Mouse (Mus musculus): ENCODE results near the gene Car11. TPM values are rescaled to one million over a fixed set of nuclear protein-coding genes. Genes with fewer than 3 reads are reported as not detected.
A peak's percentile ranks its signal among the peaks of the same experiment; 100 is the strongest.

Car11 gene
- total and polyA plus RNA-seq, 3 experiments, result 0.77 to 1.5 TPM; not detected in 1

DNA sequence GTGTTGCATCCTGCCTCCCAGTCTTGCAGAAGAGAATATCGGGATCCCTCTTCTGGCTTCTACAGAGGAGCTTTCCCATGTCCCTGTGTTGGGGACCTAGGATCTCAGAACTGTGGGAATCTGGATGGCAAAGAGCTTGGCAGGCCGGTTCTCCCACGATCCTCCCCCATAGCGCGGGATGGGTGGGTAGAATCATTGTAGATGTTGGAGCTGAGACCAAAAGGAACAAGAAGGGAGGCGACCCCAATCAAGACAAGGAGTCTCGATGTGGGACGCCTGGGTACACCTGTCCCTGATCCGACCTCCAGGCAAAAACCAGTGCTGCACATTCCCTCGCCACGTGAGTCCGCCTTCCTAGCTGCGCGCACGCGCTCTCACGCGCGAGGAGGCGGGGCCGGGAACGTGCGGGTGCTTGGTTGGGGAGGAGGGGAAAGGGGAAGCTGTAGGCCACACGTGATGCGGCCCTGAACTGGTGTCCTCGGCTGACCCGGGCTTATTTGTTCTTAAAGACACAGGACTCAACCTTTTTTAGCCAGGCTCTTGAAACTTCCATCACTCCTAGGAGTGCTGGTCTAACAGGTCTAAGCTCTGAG, 7.8 kb downstream of the Car11 start (continued):
- peak; percentile 64 for TF ChIP-seq NELFE (IDR thresholded peaks at IDR 0.05; ENCODE audit: low read depth, low read length)
- peak; percentile 76 for TF ChIP-seq TBP (IDR thresholded peaks at IDR 0.05; ENCODE audit: low read depth, low read length)
- peak; percentile 96 for TF ChIP-seq USF1 (IDR thresholded peaks at IDR 0.05; ENCODE audit: low read depth, low read length)
- TF ChIP-seq ZNF384 (IDR thresholded peaks at IDR 0.05; ENCODE audit: low read depth, low read length), result no peak
- no peak for TF ChIP-seq ZKSCAN1 (IDR thresholded peaks at IDR 0.05; ENCODE audit: low read depth, low read length)
- peak in 1 of 2 experiments; percentile 81; a peak in 2 of 4 replicates for TF ChIP-seq USF2 (IDR thresholded peaks at IDR 0.05; ENCODE audit: borderline replicate concordance in 1 of 2, insufficient read depth in 1 of 2, low read depth in 1 of 2, low read length in 2 of 2)
- no peak for TF ChIP-seq SMC3 (IDR thresholded peaks at IDR 0.05; ENCODE audit: low read depth, low read length)

DNA sequence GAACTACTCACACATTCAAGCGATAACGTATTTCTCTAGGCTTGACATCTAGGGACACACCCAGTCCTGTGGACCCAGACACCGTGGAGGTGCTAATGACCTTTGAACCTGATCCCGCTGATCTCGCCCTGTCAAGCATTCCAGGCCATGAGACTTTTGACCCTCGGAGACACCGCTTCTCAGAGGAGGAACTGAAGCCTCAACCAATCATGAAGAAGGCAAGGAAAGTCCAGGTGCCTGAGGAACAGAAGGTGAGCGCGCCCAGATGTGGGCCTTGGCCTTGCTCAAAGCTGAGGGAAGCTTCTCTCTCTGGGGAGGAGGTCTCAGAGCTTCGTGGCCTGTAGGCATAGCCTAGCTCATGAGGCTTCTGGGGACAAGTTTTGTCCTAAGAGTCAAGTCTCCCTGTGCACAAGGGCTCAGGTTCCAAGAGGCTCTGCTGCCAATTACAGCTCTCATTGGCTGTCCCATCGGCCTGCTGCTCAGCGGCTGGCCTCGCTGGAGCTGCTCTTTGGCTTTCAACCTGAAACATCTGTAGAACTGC, 8.6 kb downstream of the Car11 start:
- Histone ChIP-seq H3K79me2 (ENCODE audit: control insufficient read depth, insufficient read depth, low read length, poor library complexity) (peaks cover 7% of the 10 kb centered on the region), H3K9me3 (replicated peaks; ENCODE audit: insufficient read depth, low read length) (no peaks in the 10 kb centered on the region), H3K27ac (ENCODE audit: control insufficient read depth, low read depth, low read length) (peak overlapping the region; percentile 97), H3K4me1 (ENCODE audit: control insufficient read depth in 1 of 2, insufficient read depth in 2 of 2, low read length in 2 of 2) (peaks cover 0 to 12% of the 10 kb centered on the region in 2 experiments; a peak in 1 of 4 replicates), H3K4me3 (ENCODE audit: control insufficient read depth in 1 of 2, insufficient read depth in 1 of 2, low read depth in 2 of 2, low read length in 2 of 2) (peak overlapping the region; percentile 50 to 54), H3K36me3 (ENCODE audit: control insufficient read depth in 1 of 2, insufficient read depth in 2 of 2, low read length in 2 of 2) (peaks cover 0 to 5% of the 10 kb centered on the region in 2 experiments; a peak in 2 of 4 replicates), H3K9ac (ENCODE audit: control insufficient read depth, low read depth, low read length, poor library complexity, severe bottlenecking) (peak overlapping the region; percentile 81), H3K27me3 (ENCODE audit: control insufficient read depth in 1 of 2, insufficient read depth in 2 of 2, low read length in 2 of 2) (no peaks in the 10 kb centered on the region)
- peak; percentile 72 for DNase-seq (ENCODE audit: low read depth, low spot score)
- TF ChIP-seq MEF2A (IDR thresholded peaks at IDR 0.05; ENCODE audit: extremely low read depth, insufficient replicate concordance, low read depth, low read length, poor library complexity, severe bottlenecking), result no peak
- TF ChIP-seq UBTF (IDR thresholded peaks at IDR 0.05; ENCODE audit: borderline replicate concordance, insufficient read depth, low read depth, low read length), result no peak
- no peak for TF ChIP-seq USF1 (IDR thresholded peaks at IDR 0.05; ENCODE audit: low read depth, low read length)
- TF ChIP-seq RAD21 (IDR thresholded peaks at IDR 0.05; ENCODE audit: low read depth, low read length), result no peak
- no peak for TF ChIP-seq ZKSCAN1 (IDR thresholded peaks at IDR 0.05; ENCODE audit: low read depth, low read length)
- 0 out of 2 replicates have a peak, but pooled peaks have one; percentile 16 for TF ChIP-seq CHD1 (IDR thresholded peaks at IDR 0.05; ENCODE audit: low read depth, low read length)
- TF ChIP-seq POLR2AphosphoS5 (IDR thresholded peaks at IDR 0.05; ENCODE audit: borderline replicate concordance, low read depth, low read length), result no peak
- no peak for TF ChIP-seq MXI1 (IDR thresholded peaks at IDR 0.05; ENCODE audit: low read depth, low read length)
- no peak for TF ChIP-seq ZNF384 (IDR thresholded peaks at IDR 0.05; ENCODE audit: low read depth, low read length)
- no peak for TF ChIP-seq TBP (IDR thresholded peaks at IDR 0.05; ENCODE audit: low read depth, low read length)
- no peak for TF ChIP-seq MYB (IDR thresholded peaks at IDR 0.05; ENCODE audit: low read depth, low read length)
- peak; percentile 7; the same call in 1 of the 2 replicates for TF ChIP-seq ETS1 (IDR thresholded peaks at IDR 0.05; ENCODE audit: low read depth, low read length)
- no peak; the same call in 1 of the 2 replicates for TF ChIP-seq MAX (IDR thresholded peaks at IDR 0.05; ENCODE audit: low read length)
- no peak for TF ChIP-seq MAZ (IDR thresholded peaks at IDR 0.05; ENCODE audit: low read depth, low read length)
- TF ChIP-seq ZMIZ1 (IDR thresholded peaks at IDR 0.05; ENCODE audit: low read depth, low read length), result no peak
- TF ChIP-seq RCOR1 (IDR thresholded peaks at IDR 0.05; ENCODE audit: low read depth, low read length), result no peak
- peak; percentile 27; the same call in 1 of the 2 replicates for TF ChIP-seq POLR2AphosphoS2 (IDR thresholded peaks at IDR 0.05; ENCODE audit: low read length)
- no peak for TF ChIP-seq SMC3 (IDR thresholded peaks at IDR 0.05; ENCODE audit: low read depth, low read length)
- TF ChIP-seq CHD2 (IDR thresholded peaks at IDR 0.05; ENCODE audit: low read length), result no peak; the same call in 1 of the 2 replicates
- TF ChIP-seq USF2 (IDR thresholded peaks at IDR 0.05; ENCODE audit: borderline replicate concordance in 1 of 2, insufficient read depth in 1 of 2, low read depth in 1 of 2, low read length in 2 of 2), result no peak
- no peak for TF ChIP-seq EP300 (IDR thresholded peaks at IDR 0.05; ENCODE audit: low read depth in 1 of 2, low read length in 2 of 2)
- TF ChIP-seq TCF12 (IDR thresholded peaks at IDR 0.05; ENCODE audit: low read depth, low read length), result no peak
- TF ChIP-seq NRF1 (IDR thresholded peaks at IDR 0.05; ENCODE audit: insufficient read depth, low read depth, low read length, poor library complexity, severe bottlenecking), result no peak
- no peak for TF ChIP-seq MYC (IDR thresholded peaks at IDR 0.05; ENCODE audit: low read depth, low read length)
- peak; percentile 26; the same call in 1 of the 2 replicates for TF ChIP-seq HCFC1 (IDR thresholded peaks at IDR 0.05; ENCODE audit: low read depth, low read length)

All from MEL (cell line).